Mouse (Mus musculus) brain, embryonic 14.5 days (tissue): ENCODE results near the gene Lhx6.

Source experiments
- CTCF ChIP-seq: fragments of 200-500 bp; IDR thresholded peaks from 2 replicates; pipeline ENCODE4 v1.5.1; 2012; ENCODE audit warnings: inconsistent platforms, mild to moderate bottlenecking, moderate library complexity, borderline replicate concordance; ENCODE audit not compliant: insufficient read depth, insufficient read length; ENCODE audit errors: extremely low read depth
- POLR2A ChIP-seq: fragments of 200-500 bp; IDR thresholded peaks from 2 replicates; pipeline ENCODE4 v1.6.1; 2012; ENCODE audit warnings: mild to moderate bottlenecking, inconsistent platforms, borderline replicate concordance; ENCODE audit not compliant: poor library complexity, insufficient read depth, insufficient read length, severe bottlenecking; ENCODE audit errors: extremely low read depth

GRCm38 (mm10) chr2:36040872-36041271 lies 64.3 kb downstream of the Lhx6 start:
- no peak for TF ChIP-seq CTCF
- no peak for TF ChIP-seq POLR2A
